Mouse (Mus musculus) intestine, postnatal 0 days (tissue): ENCODE results near the gene Slc39a5. TPM values are rescaled to one million over a fixed set of nuclear protein-coding genes. Genes with fewer than 3 reads are reported as not detected.

Source experiments
- ATAC-seq: fragments of 200-750 bp; cut with Nextera tagmentation; 2 replicates; pipeline ENCODE4 v1.8.0; 2017; ENCODE audit warnings: mild to moderate bottlenecking, moderate TSS enrichment, moderate library complexity
- H3K27ac ChIP-seq: fragments of 300-500 bp; sonication (generic); 2 replicates; pipeline ENCODE4 v1.5.1; 2014; ENCODE audit warnings: mild to moderate bottlenecking, low read depth, low read length, moderate library complexity
- H3K27me3 ChIP-seq: fragments of 300-500 bp; sonication (generic); replicated peaks from 2 replicates; pipeline ENCODE4 v1.6.1; 2014; ENCODE audit warnings: low read length, mixed read lengths; ENCODE audit not compliant: control insufficient read depth, insufficient read depth
- H3K36me3 ChIP-seq: fragments of 300-500 bp; sonication (generic); 2 replicates; pipeline ENCODE4 v1.6.1; 2014; ENCODE audit warnings: mild to moderate bottlenecking, moderate library complexity; ENCODE audit not compliant: control insufficient read depth, insufficient read depth
- H3K4me1 ChIP-seq: fragments of 300-500 bp; sonication (generic); replicated peaks from 2 replicates; pipeline ENCODE4 v1.6.1; 2014; ENCODE audit warnings: antibody characterized with exemption, low read length, mixed read lengths; ENCODE audit not compliant: control insufficient read depth, insufficient read depth
- H3K4me2 ChIP-seq: fragments of 300-500 bp; sonication (generic); replicated peaks from 2 replicates; pipeline ENCODE4 v1.6.1; 2014; ENCODE audit warnings: low read depth, mild to moderate bottlenecking, moderate library complexity
- H3K4me3 ChIP-seq: fragments of 300-500 bp; sonication (generic); 2 replicates; pipeline ENCODE4 v1.5.1; 2014; ENCODE audit warnings: low read depth, low read length
- H3K9ac ChIP-seq: fragments of 300-500 bp; sonication (generic); 2 replicates; pipeline ENCODE4 v1.6.1; 2014; ENCODE audit warnings: mild to moderate bottlenecking, low read depth, low read length
- H3K9me3 ChIP-seq: fragments of 300-500 bp; sonication (generic); 2 replicates; pipeline ENCODE4 v1.6.1; 2016; ENCODE audit warnings: mixed run types; ENCODE audit not compliant: control insufficient read depth
- CTCF ChIP-seq: sonication (generic); IDR thresholded peaks from 2 replicates; pipeline ENCODE4 v1.5.1; 2016; ENCODE audit warnings: low read depth, mild to moderate bottlenecking, control low read depth, antibody characterized with exemption, moderate library complexity
- WGBS: fragments of 180-500 bp; shearing (Covaris S2); extraction: QIAGEN DNeasy Blood & Tissue Kit; methylation state at CpG from one replicate; pipeline ENCODE4 v1.1.7; 2014; 5-methylcytosine and 5-hydroxymethylcytosine counted together
- polyA plus RNA-seq: library from polyadenylated mRNA; unstranded; fragments of >200 nt; fragmentation: Nextera tagmentation; extraction: Ambion mirVana; gene quantifications from 2 replicates; pipeline ENCODE4 v1.2.1, GENCODE M21; 2015

Slc39a5 gene
- polyA plus RNA-seq, 1 experiment from 2014 or later, result 109 TPM

- no peak for ATAC-seq
- H3K4me1 ChIP-seq, result 0 out of 2 replicates have a peak, but pooled peaks cover 3% of the 10 kb centered on the region
- peak overlapping the region; percentile 46; the same call in 1 of the 2 replicates for H3K27ac ChIP-seq
- WGBS, result 44% methylated on average over 11 of the region's 11 CpGs
- peaks cover 44% of the 10 kb centered on the region for H3K36me3 ChIP-seq
- TF ChIP-seq CTCF, result no peak
- H3K9ac ChIP-seq, result no peak overlapping the region
- H3K4me3 ChIP-seq, result no peak overlapping the region
- no peaks in the 10 kb centered on the region for H3K27me3 ChIP-seq
- no peak overlapping the region for H3K4me2 ChIP-seq
- H3K9me3 ChIP-seq, result no peaks in the 10 kb centered on the region
These were observed 4.9 kb downstream of the Slc39a5 start for GRCm38 (mm10) chr10:128396017-128396673.

- no peak for TF ChIP-seq CTCF
- no peak overlapping the region for H3K9ac ChIP-seq
- no peak overlapping the region for H3K4me2 ChIP-seq
- ATAC-seq, result no peak
- H3K27ac ChIP-seq, result 0 out of 2 replicates have a peak overlapping the region, but pooled peaks have one; percentile 21
- WGBS, result 69% methylated on average over 6 of the region's 6 CpGs
- H3K36me3 ChIP-seq, result peaks cover 86% of the 10 kb centered on the region
- H3K27me3 ChIP-seq, result no peaks in the 10 kb centered on the region
- H3K9me3 ChIP-seq, result no peaks in the 10 kb centered on the region
- no peak overlapping the region for H3K4me3 ChIP-seq
- H3K4me1 ChIP-seq, result 0 out of 2 replicates have a peak, but pooled peaks cover 3% of the 10 kb centered on the region
These were observed 9.2 kb downstream of the Slc39a5 start for GRCm38 (mm10) chr10:128391850-128392249.

- no peak overlapping the region for H3K4me3 ChIP-seq
- peaks cover 94% of the 10 kb centered on the region for H3K36me3 ChIP-seq
- no peaks in the 10 kb centered on the region for H3K9me3 ChIP-seq
- no peak overlapping the region for H3K27ac ChIP-seq
- TF ChIP-seq CTCF, result no peak
- ATAC-seq, result no peak
- H3K9ac ChIP-seq, result no peak overlapping the region
- H3K27me3 ChIP-seq, result no peaks in the 10 kb centered on the region
- no peak overlapping the region for H3K4me2 ChIP-seq
- H3K4me1 ChIP-seq, result no peaks in the 10 kb centered on the region
- 88% methylated on average over 12 of the region's 12 CpGs for WGBS
These were observed 10.7 kb downstream of the Slc39a5 start for GRCm38 (mm10) chr10:128390366-128390765.

GRCm38 (mm10) chr10:128389570-128389969, 11.5 kb downstream of the Slc39a5 start:
- no peak for TF ChIP-seq CTCF
- Histone ChIP-seq H3K36me3 (peaks cover 89% of the 10 kb centered on the region), H3K27ac (no peak overlapping the region), H3K9me3 (no peaks in the 10 kb centered on the region), H3K4me1 (no peaks in the 10 kb centered on the region), H3K27me3 (no peaks in the 10 kb centered on the region), H3K9ac (no peak overlapping the region), H3K4me2 (no peak overlapping the region), H3K4me3 (no peak overlapping the region)
- no peak for ATAC-seq
- 85% methylated on average over 6 of the region's 6 CpGs for WGBS

GRCm38 (mm10) chr10:128388941-128389340, 12.1 kb downstream of the Slc39a5 start:
- ATAC-seq, result no peak
- TF ChIP-seq CTCF, result no peak
- 92% methylated on average over 14 of the region's 14 CpGs for WGBS

GRCm38 (mm10) chr10:128385902-128386301, 15.1 kb downstream of the Slc39a5 start:
- no peak for TF ChIP-seq CTCF
- Histone ChIP-seq H3K36me3 (peaks cover 89% of the 10 kb centered on the region), H3K4me3 (no peak overlapping the region), H3K9me3 (no peaks in the 10 kb centered on the region), H3K9ac (no peak overlapping the region), H3K4me1 (no peaks in the 10 kb centered on the region), H3K27me3 (no peaks in the 10 kb centered on the region), H3K4me2 (no peak overlapping the region), H3K27ac (no peak overlapping the region)
- ATAC-seq, result no peak
- 95% methylated on average over 7 of the region's 7 CpGs for WGBS

More at GRCm38 (mm10) chr10:128388941-128389340, 12.1 kb downstream of the Slc39a5 start:
- Histone ChIP-seq H3K4me2 (no peak overlapping the region), H3K36me3 (peaks cover 88% of the 10 kb centered on the region), H3K27me3 (no peaks in the 10 kb centered on the region), H3K4me3 (no peak overlapping the region), H3K27ac (no peak overlapping the region), H3K4me1 (no peaks in the 10 kb centered on the region), H3K9ac (no peak overlapping the region), H3K9me3 (no peaks in the 10 kb centered on the region)
